Mouse (Mus musculus) frontal cortex, postnatal 25 days (tissue): ENCODE data around the gene Ints12.

ENCODE experiments used
- DNase-seq, 2 experiments: peaks; one replicate each; pipeline ENCODE4 v3.0.0; 2022; ENCODE audit warnings: low spot score in 2 of 2

The Ints12 gene

DNA sequence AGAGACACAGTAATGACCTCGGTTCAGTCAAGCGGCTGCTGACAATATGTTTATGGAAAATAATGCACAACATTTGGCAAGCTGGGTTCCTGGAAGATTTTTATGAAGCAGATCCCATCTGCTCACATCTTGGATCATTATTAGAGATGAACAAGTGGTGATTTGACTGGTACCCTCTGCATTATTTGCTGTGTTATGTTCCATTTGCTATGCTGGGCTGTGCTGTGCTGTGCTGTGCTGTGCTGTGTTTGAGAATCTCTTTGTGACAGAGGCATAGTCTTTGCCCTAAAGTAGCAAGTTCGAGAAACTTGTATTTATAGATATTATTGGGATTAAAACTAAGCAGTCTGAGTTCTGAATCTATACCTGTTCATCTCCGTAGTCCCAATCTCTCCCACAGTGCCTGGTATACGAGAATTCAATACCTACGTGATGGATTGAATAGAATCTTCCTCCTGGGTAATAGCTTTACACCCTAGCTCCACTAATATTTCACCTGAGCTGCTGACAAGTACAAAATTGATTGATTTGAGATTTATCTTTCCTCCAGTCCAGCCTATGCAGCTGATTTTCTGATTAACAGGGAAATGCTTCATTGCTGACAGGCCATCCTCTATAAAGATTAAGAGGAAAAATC, 53.0 kb downstream of the Ints12 start:
- no peak for DNase-seq

GRCm38 (mm10) chr3:133151629-133152028, 60.0 kb downstream of the Ints12 start:
- DNase-seq = no peak

DNA sequence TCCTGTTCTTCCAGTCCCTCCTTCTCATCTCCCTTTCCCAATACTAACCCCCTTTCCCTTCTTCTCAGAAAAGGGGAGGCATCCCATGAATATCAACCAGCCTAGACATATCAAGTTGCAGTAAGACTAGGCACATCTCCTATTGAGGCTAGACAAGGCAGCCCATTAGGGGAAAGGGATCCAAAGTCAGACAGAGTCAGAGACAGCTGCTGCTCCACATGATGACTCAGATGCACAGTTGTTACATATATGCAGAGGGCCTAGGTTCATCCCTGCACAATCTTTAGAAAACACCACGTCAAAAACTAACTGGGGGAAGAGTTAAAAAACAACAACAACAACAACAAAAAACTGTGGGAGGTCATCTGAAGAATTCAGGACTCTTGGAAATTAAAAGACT, 61.2 kb downstream of the Ints12 start:
- DNase-seq = no peak

DNA sequence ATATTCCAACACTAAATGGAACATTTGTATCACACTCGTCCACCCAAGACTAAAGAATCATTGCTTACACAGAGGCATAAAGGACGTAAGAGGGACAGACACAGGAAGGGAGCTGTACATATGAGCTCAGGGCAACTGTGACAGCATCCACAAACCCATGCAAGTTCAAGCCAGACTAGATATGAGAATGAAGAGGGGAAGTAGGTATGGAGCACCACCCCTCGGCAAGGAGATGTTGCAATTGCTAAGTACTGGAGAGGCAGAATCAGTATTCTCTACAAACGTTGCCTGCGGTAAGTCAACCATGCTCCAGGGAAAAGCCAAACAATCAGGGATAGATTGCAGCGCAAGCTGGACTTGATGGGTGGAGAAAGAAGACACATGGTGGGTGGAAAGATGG, 62.0 kb downstream of the Ints12 start:
- no peak for DNase-seq

- peak in 1 of 2 experiments; percentile 20 for DNase-seq
These were observed 63.0 kb downstream of the Ints12 start for GRCm38 (mm10) chr3:133154683-133155082.

DNA sequence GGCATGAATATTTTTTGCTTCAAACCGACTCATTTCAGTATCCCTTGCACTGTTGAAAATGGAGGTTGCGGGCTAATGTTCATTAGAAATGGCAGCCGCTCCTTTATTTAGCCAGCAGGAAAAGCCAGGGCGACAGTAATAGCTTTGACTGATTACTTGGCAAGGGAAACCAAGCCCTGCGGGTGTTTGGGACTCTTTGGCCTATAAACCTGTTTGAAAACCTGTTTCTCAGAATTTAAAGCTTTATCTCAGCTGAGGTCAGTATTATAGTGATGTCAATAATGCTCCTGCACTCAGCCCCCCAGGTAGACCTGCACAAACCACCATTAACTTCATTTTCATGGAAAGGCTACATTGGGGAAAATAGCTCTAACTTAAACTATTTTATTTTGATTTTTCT, 66.6 kb downstream of the Ints12 start:
- no peak for DNase-seq
